Mouse (Mus musculus): Measurements from ENCODE around the gene Ubl4b.

The Ubl4b gene

DNA sequence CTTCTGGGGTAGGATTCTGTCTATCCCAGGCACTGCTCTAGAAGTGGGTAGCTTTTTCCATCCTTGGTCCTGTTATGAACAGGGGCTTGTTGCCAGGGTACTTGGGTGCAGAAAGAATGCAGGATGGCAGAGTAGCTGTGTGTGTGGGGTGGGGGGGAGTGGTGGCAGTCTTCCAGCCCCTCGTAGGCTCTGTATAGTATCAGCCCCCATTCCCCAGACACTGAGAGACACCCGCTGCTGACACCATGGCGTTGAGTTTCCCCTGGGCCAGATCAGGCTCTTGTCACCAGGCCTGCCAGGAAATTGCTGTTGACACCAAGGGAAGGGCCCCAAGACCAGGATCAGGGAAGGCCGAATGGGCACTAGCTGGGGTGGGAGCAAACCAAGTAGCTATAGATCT, 13.8 kb upstream of the Ubl4b start:
- DNase-seq (ENCODE audit: low read depth, low spot score) = no peak

GRCm38 (mm10) chr3:107567766-107568165, 12.9 kb upstream of the Ubl4b start:
- DNase-seq (ENCODE audit: low read depth, low spot score) = no peak

DNA sequence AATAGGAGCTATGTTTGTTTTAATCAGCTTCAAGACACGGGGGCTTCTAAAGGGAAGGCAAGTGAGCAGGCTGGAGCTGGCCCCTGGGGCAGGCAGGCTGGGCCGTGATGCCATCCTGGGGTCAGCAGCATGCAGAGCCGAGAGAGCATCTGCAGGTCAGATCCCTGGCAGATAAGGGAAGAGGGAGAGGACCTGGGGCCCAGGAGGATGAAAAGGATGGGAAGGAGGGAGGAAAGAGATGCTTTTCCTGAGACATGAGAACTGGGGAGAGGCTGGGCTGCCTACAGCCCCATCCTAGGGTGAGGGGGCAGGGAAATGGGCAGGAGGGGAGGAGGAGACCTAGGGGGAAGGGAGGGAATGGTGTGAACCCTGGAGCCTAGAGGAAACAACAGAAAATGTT, 10.5 kb upstream of the Ubl4b start:
- no peak for DNase-seq (ENCODE audit: low read depth, low spot score)

DNA sequence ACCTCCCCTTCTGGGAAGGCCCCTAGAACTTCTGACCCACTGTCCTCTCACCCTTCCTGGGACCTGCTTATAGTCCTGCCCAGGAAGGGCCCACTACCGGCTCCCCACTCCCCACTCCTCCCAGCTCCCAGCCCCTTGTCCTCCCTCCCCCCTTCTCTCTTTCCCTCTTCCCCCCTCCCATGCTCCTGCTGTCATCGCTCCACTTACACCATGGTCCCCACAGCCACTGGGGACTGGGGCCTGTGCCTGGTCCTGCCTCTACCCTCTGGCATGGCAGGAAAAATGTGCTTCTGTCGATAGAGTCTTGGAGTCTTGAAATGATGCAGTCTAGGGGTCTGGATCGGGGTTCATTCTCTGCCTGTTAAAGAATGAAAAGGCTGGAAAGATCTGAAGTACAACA, 9.0 kb upstream of the Ubl4b start:
- no peak for DNase-seq (ENCODE audit: low read depth, low spot score)

GRCm38 (mm10) chr3:107562591-107562990, 7.7 kb upstream of the Ubl4b start:
- no peak for DNase-seq (ENCODE audit: low read depth, low spot score)

- DNase-seq (ENCODE audit: low read depth, low spot score) = no peak
Measured at GRCm38 (mm10) chr3:107562104-107562503, 7.2 kb upstream of the Ubl4b start.

GRCm38 (mm10) chr3:107559183-107559582, 4.3 kb upstream of the Ubl4b start:
- DNase-seq (ENCODE audit: low read depth, low spot score) = peak; percentile 28

DNA sequence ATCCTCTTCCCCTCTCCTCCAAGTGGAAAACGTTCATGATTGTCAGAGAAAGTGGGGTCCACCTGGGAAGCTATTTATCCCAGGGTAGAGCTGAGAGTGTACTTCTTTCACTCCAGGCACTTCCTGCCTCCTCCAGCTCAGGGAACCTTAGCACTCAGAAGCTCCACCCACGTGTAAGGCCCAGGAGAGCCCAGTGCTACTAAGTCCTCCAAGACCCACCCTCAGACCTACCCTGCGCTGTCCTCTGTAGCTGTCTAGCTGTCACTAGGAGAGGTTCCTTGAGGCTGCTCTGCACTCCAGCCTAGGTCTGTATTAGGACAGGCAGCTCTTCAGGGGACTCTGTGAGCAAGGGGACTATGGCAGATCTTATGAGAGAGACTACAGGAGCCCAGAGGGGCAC, 3.9 kb upstream of the Ubl4b start:
- no peak for DNase-seq (ENCODE audit: low read depth, low spot score)

DNA sequence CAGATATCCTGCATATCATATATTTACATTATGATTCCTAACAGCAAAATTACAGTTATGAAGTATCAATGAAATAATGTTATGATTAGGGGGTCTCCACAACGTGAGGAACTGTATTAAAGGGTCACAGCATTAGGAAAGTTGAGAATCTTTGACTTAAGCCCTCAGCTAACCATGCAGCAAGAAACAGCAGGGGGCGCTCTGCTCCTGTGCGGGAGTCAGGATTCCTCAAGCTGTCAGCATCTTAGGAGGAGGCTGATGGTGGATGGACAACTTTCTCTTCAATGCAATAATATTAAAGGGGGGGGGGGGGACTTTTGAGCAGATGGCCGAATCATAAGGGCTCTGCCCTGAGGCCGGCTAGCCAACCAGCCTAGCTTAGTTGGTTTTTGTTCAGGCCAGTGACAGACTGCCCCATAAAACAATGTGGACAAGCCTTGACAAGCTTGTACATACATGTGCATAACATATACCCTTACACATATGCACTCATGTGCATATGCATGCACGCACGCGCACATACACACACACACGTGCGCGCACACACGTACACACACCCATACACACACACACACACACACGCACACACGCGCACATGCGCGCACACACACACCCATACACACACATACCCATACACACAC, 4.3 kb downstream of the Ubl4b start:
- DNase-seq (ENCODE audit: low read depth, low spot score) = peak; percentile 19

GRCm38 (mm10) chr3:107546956-107547355, 7.9 kb downstream of the Ubl4b start:
- no peak for DNase-seq (ENCODE audit: low read depth, low spot score)

DNA sequence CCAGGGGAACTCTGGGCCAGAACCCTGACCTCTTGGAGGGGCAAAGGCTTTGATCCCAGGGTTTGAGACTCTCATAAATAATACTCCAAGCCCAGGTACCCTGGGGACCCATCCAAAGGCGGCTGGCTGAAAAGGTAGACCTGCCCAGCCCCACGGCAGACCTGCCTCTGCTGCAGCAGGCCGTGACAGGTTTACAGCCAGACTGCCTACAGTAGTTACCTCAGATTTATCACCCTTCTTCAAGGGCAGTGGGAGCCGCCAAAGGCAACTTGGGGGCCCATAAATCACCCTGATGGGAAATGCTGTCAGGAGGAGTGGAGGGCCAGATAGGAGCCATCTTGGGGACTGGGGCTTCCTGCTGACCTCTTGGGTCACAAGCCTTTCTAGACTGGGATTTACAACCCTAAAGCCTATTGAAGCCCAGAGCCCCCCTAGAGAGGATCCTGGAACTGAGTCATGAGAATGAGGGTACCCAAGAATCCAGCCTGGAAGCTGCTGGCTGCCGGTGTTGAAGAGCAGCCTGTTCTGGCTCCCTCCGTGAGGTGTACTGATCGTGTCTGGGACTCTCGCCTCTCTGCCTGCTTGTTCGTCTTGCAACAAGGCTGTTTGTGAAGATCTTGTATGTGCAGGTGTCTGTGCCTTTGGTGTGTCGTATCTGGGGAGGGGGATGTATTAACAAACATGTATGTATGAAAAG, 9.0 kb downstream of the Ubl4b start:
- DNase-seq (ENCODE audit: low read depth, low spot score) = no peak

GRCm38 (mm10) chr3:107545278-107545677, 9.6 kb downstream of the Ubl4b start:
- DNase-seq (ENCODE audit: low read depth, low spot score) = no peak

DNA sequence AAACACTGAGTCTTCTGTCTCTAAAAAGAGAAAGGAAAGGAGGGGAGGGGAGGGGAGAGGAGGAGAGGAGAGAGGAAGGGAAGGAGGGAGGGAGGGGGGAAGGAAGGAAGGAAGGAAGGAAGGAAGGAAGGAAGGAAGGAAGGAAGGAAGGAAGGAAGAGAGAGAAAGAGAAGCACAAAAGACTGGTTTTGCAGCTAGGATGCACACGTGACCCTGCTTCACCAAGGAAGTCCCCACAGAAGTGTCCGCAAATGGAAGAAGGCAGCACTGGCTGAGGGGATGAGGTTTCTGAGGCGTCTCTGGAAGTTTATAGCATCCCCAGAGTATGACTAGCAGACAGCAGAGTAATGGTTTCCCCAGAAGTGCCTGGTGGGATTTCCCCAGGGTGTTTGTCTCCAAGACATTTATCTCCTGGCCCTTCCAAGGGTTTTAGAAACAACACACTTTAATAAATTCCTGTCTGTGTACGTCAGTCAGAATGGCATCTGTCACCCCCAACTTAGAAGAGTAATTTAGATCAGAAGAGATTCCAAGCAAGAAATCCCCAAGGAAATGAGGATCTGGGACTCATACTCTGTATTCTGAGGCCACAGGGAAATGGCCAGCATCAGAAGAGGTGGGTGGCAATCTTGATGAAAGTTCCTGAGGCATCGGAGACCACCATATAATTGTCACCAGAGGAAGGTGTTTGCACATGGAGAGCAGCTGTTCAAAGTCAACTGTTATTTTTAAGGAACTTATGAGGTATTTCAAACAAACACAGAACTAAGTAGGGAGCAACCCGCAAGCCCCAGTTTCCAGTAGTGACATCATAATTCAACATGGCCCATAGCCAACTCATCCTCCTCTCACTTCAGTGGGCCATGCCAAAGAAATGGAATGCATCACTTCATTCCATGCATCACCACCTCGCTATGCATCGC, 11.5 kb downstream of the Ubl4b start:
- DNase-seq (ENCODE audit: low read depth, low spot score) = no peak

DNA sequence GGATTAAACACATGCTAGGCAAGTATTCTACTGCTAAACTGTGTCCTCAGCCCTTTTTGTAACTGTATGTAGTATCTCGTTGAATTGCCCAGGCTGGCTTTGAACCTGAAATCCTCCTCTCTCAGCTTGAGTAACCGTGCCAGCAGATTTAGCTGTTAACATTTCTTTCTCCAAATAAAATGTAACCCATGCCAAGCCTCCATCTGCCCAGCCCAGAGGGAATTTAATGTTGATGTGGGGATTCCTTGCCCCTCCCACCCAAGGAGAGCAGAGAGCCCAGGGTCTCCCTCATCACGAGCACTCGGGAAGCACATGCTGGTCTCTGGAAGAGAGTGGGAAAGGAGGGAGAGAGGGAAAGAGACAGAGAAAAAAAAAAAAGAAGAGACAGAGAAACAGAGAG, 12.3 kb downstream of the Ubl4b start:
- no peak for DNase-seq (ENCODE audit: low read depth, low spot score)

GRCm38 (mm10) chr3:107537504-107537889, 17.4 kb downstream of the Ubl4b start:
- DNase-seq (ENCODE audit: low read depth, low spot score) = no peak

- DNase-seq (ENCODE audit: low read depth, low spot score) = no peak
Measured at GRCm38 (mm10) chr3:107536810-107537503, 17.9 kb downstream of the Ubl4b start.

DNA sequence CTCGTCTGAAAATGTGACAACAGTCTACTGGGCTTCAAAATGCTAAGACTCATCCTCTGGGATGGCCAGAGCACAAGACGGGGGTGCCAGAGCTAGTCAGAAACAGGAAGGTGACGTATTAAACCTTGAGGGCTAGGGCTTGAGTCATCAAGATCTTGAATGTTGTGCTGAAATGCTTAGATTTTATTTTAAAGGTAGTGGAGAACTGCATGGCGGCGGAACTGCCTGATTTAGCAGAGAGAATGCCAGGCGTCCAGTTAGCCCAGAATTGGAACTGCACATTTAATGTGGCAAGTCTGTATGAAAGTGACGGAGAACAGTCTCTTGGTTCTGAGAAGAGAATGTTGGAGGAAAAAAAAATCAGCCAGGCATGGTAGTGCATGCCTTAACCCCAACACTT, 19.9 kb downstream of the Ubl4b start:
- DNase-seq (ENCODE audit: low read depth, low spot score) = no peak

- DNase-seq (ENCODE audit: low read depth, low spot score) = no peak
Measured at GRCm38 (mm10) chr3:107533532-107533931, 21.3 kb downstream of the Ubl4b start.

DNA sequence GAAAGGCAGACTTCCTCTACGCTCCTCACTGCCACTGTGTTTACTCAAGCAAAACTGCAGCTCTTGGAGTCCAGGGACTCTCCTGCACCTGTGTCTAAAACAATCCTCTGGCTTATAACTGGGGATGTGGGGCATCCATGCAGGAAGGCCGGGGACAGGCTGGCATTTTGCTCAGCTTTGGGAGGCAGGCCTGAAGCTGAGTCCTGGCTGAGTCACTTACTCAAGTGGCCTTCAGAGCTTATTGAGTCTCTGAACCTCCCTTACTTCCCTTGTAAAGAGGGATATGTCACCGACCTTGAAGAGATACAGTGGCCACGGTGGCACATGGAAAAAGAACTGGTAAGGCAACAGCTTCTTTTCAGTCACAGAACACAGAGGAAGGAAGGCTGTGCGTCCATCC, 24.3 kb downstream of the Ubl4b start:
- DNase-seq (ENCODE audit: low read depth, low spot score) = no peak

GRCm38 (mm10) chr3:107529182-107529581, 25.7 kb downstream of the Ubl4b start:
- no peak for DNase-seq (ENCODE audit: low read depth, low spot score)

GRCm38 (mm10) chr3:107528401-107529118, 26.3 kb downstream of the Ubl4b start:
- DNase-seq (ENCODE audit: low read depth, low spot score) = no peak

All from CD4-positive helper T cell, adult 2 months (primary cell).